Mouse (Mus musculus): Measurements from ENCODE around the gene Fbxo28. TPM values are rescaled to one million over a fixed set of nuclear protein-coding genes. Genes with fewer than 3 reads are reported as not detected.

Gene Fbxo28
- polyA plus RNA-seq (2014; fragmentation: Nextera tagmentation; extraction: Ambion mirVana): 20.3 and 27.3 TPM in 2 replicates

DNA sequence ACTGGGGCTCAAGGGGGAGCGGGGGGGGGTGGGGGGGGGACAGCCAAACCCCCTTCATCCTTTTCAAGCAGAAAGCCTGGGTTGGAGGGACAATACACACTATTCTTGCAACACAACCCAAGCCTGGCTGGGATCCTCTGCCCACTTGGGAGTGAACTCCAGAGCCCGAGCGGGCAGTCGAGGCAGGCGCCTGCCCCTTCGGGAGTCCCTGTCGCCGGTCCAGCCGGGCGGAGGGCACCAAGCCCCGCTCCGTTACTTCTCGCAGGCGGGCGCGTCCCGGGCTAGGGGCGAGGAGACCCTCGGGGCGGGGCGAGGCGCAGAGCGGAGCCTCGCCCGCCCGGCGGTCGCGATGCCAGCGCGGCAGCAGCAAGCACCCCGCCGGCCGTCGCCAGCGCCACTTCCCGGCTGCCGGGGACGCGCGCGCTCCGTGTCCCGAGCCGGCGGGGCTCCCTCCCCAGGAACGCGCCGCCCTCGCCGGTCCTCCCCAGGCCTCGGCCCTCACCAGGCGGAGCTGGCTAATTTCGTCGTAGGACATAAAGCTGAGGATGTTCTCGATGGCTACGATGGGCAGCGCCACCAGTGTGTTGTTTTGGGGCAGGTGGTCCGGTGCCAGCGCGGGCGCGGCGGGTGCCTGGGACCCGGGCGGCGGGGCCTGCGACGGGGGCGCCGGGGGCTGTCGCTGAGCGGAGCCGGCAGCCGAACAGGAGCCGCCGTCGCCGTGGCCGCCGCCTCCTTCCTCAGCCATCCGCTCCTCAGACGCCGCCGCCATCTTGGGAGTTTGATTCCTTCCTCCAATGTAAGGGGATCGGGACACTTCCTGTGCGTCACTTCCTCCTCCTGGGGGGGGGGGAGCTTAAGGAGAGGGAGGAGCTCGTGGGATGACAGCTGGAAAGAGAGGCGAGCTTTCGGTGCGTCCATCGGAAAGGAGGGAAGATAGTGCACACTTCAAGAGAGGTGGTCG, at the start of gene Fbxo28:
TSS of gene Fbxo28 (minus strand) at position 809 of the 961 bp plus-strand sequence.
- Histone ChIP-seq H3K4me1 (ENCODE audit: control insufficient read depth, insufficient read depth, low read length) (peaks cover 19% of the 10 kb centered on the region), H3K9me3 (ENCODE audit: control insufficient read depth, low read length) (no peaks in the 10 kb centered on the region), H3K9ac (ENCODE audit: low read depth, low read length) (peak within 1 kb of the TSS; percentile 98), H3K36me3 (ENCODE audit: control insufficient read depth, insufficient read depth, low read length) (no peaks in the 10 kb centered on the region), H3K4me2 (replicated peaks; ENCODE audit: low read depth, low read length) (peak within 1 kb of the TSS; percentile 92), H3K27me3 (ENCODE audit: control insufficient read depth, insufficient read depth, low read length) (no peaks in the 10 kb centered on the region), H3K4me3 (ENCODE audit: low read length) (peak within 1 kb of the TSS; percentile 100), H3K27ac (ENCODE audit: low read depth, low read length) (peak within 1 kb of the TSS; percentile 78)
- under 1% methylated on average over 91 of the region's 93 CpGs for WGBS
- peak; percentile 96 for ATAC-seq (ENCODE audit: low FRiP score, low TSS enrichment)

- Histone ChIP-seq H3K27me3 (ENCODE audit: control insufficient read depth, insufficient read depth, low read length) (no peaks in the 10 kb centered on the region), H3K9ac (ENCODE audit: low read depth, low read length) (no peak overlapping the region), H3K9me3 (ENCODE audit: control insufficient read depth, low read length) (no peaks in the 10 kb centered on the region), H3K4me2 (replicated peaks; ENCODE audit: low read depth, low read length) (no peak overlapping the region), H3K27ac (ENCODE audit: low read depth, low read length) (no peak overlapping the region), H3K4me1 (ENCODE audit: control insufficient read depth, insufficient read depth, low read length) (no peaks in the 10 kb centered on the region), H3K36me3 (ENCODE audit: control insufficient read depth, insufficient read depth, low read length) (no peaks in the 10 kb centered on the region), H3K4me3 (ENCODE audit: low read length) (no peak overlapping the region)
- no peak for ATAC-seq (ENCODE audit: low FRiP score, low TSS enrichment)
- 42% methylated on average over 4 of the region's 4 CpGs for WGBS
Measured at GRCm38 (mm10) chr1:182388729-182389128, 47.3 kb upstream of the Fbxo28 start.

DNA sequence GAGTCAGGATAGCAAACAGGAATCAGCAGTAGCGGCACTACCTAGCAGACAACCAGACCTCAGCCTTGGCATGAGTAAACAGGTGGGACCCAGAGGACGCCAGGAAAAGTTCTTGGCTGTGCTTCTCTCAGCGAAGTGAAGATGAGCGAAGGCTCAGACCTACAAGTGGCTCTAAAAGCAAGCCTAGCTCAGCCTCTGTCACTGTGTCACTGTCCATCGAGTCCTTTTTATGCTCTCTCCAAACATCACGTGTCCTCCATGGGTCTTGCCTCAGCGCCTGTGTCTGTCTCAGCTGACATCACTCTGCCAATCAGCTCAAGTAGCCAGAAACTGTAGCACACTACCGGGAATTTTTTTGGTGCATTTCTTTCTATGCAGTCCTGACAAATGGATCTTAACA, 45.0 kb upstream of the Fbxo28 start:
- H3K4me2 ChIP-seq (replicated peaks; ENCODE audit: low read depth, low read length): no peak overlapping the region
- no peak overlapping the region for H3K9ac ChIP-seq (ENCODE audit: low read depth, low read length)
- no peaks in the 10 kb centered on the region for H3K27me3 ChIP-seq (ENCODE audit: control insufficient read depth, insufficient read depth, low read length)
- H3K9me3 ChIP-seq (ENCODE audit: control insufficient read depth, low read length): no peaks in the 10 kb centered on the region
- H3K27ac ChIP-seq (ENCODE audit: low read depth, low read length): no peak overlapping the region
- no peaks in the 10 kb centered on the region for H3K36me3 ChIP-seq (ENCODE audit: control insufficient read depth, insufficient read depth, low read length)
- H3K4me3 ChIP-seq (ENCODE audit: low read length): no peak overlapping the region
- no peaks in the 10 kb centered on the region for H3K4me1 ChIP-seq (ENCODE audit: control insufficient read depth, insufficient read depth, low read length)
- 88% methylated on average over 8 of the region's 8 CpGs for WGBS
- ATAC-seq (ENCODE audit: low FRiP score, low TSS enrichment): no peak

DNA sequence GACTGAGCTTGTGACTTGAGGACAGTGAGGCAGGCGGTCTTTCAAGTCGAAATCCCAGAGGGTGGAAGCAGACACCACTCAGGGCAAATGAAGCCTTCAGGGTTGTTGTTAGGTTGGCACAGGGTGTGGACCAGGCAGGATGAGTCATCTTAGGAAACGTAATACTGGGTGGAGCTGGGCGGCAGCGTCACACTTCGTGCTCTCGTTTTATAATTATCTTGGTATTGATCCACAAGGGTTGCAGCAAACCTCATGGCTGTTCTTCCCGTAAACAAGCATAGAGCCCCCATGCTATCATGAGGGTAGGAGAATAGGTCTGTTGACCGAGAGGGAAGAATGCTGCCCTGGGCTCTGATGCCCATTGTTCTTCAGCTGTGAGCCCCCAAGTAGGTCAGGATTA, 41.7 kb upstream of the Fbxo28 start:
- H3K4me1 ChIP-seq (ENCODE audit: control insufficient read depth, insufficient read depth, low read length): no peaks in the 10 kb centered on the region

DNA sequence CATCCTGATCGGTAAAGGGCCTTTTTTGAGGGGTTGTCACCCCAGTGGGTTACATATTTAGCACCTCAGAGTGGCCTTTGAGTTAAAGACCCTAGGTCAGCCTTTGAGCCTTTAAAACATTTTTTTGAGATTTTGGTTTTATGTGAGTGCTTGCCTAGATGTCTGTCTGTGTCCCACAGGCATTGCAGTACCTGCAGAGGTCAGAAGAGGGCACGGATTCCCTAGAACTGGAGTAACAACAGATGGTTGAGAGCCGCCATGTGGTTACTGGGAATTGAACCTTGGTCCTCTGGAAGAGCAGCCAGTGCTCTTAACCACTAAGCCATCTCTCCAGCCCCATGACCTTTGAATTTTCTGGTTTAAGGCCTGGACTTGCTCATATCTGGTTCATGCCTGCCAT, 39.9 kb upstream of the Fbxo28 start:
- H3K4me2 ChIP-seq (replicated peaks; ENCODE audit: low read depth, low read length): no peak overlapping the region
- H3K4me3 ChIP-seq (ENCODE audit: low read length): no peak overlapping the region
- H3K27me3 ChIP-seq (ENCODE audit: control insufficient read depth, insufficient read depth, low read length): no peaks in the 10 kb centered on the region
- no peaks in the 10 kb centered on the region for H3K4me1 ChIP-seq (ENCODE audit: control insufficient read depth, insufficient read depth, low read length)
- H3K27ac ChIP-seq (ENCODE audit: low read depth, low read length): no peak overlapping the region
- H3K9ac ChIP-seq (ENCODE audit: low read depth, low read length): no peak overlapping the region
- 72% methylated on average over 3 of the region's 3 CpGs for WGBS
- no peak for ATAC-seq (ENCODE audit: low FRiP score, low TSS enrichment)
- no peaks in the 10 kb centered on the region for H3K9me3 ChIP-seq (ENCODE audit: control insufficient read depth, low read length)
- no peaks in the 10 kb centered on the region for H3K36me3 ChIP-seq (ENCODE audit: control insufficient read depth, insufficient read depth, low read length)

More for the DNA sequence above, 41.7 kb upstream of the Fbxo28 start:
- H3K4me3 ChIP-seq (ENCODE audit: low read length): no peak overlapping the region
- H3K27ac ChIP-seq (ENCODE audit: low read depth, low read length): no peak overlapping the region
- no peak for ATAC-seq (ENCODE audit: low FRiP score, low TSS enrichment)
- no peak overlapping the region for H3K9ac ChIP-seq (ENCODE audit: low read depth, low read length)
- H3K4me2 ChIP-seq (replicated peaks; ENCODE audit: low read depth, low read length): no peak overlapping the region
- H3K36me3 ChIP-seq (ENCODE audit: control insufficient read depth, insufficient read depth, low read length): no peaks in the 10 kb centered on the region
- 75% methylated on average over 9 of the region's 9 CpGs for WGBS
- no peaks in the 10 kb centered on the region for H3K9me3 ChIP-seq (ENCODE audit: control insufficient read depth, low read length)
- no peaks in the 10 kb centered on the region for H3K27me3 ChIP-seq (ENCODE audit: control insufficient read depth, insufficient read depth, low read length)

GRCm38 (mm10) chr1:182380683-182381082, 39.3 kb upstream of the Fbxo28 start:
- Histone ChIP-seq H3K9me3 (ENCODE audit: control insufficient read depth, low read length) (no peaks in the 10 kb centered on the region), H3K27me3 (ENCODE audit: control insufficient read depth, insufficient read depth, low read length) (no peaks in the 10 kb centered on the region), H3K4me3 (ENCODE audit: low read length) (no peak overlapping the region), H3K4me1 (ENCODE audit: control insufficient read depth, insufficient read depth, low read length) (no peaks in the 10 kb centered on the region), H3K9ac (ENCODE audit: low read depth, low read length) (no peak overlapping the region), H3K27ac (ENCODE audit: low read depth, low read length) (no peak overlapping the region), H3K36me3 (ENCODE audit: control insufficient read depth, insufficient read depth, low read length) (no peaks in the 10 kb centered on the region), H3K4me2 (replicated peaks; ENCODE audit: low read depth, low read length) (no peak overlapping the region)
- no peak for ATAC-seq (ENCODE audit: low FRiP score, low TSS enrichment)
- WGBS: 80% methylated on average over 7 of the region's 7 CpGs

DNA sequence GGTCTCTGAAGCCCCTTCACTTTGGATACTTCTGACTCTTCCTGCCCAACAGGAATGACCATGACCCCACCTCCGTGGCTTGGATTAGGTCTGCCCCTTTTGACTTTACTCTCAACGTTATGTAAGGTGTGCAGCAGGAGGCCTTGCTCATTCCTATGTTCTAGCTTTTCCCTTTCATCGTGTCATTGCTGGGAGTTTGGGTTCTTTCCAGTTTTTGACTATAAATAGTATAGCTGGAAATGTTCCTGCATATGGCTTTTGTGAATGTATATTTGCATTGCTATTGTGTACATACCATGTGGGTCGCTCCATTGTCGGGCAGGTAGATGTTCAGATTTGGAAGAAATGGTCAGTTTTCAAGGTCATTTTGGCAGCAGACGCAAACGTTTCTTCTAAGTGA, 37.4 kb upstream of the Fbxo28 start:
- no peaks in the 10 kb centered on the region for H3K36me3 ChIP-seq (ENCODE audit: control insufficient read depth, insufficient read depth, low read length)
- ATAC-seq (ENCODE audit: low FRiP score, low TSS enrichment): no peak
- 83% methylated on average over 7 of the region's 7 CpGs for WGBS

GRCm38 (mm10) chr1:182378205-182378835, 36.9 kb upstream of the Fbxo28 start:
- no peak for ATAC-seq (ENCODE audit: low FRiP score, low TSS enrichment)
- no peaks in the 10 kb centered on the region for H3K9me3 ChIP-seq (ENCODE audit: control insufficient read depth, low read length)
- H3K9ac ChIP-seq (ENCODE audit: low read depth, low read length): no peak overlapping the region
- H3K4me1 ChIP-seq (ENCODE audit: control insufficient read depth, insufficient read depth, low read length): no peaks in the 10 kb centered on the region
- 70% methylated on average over 11 of the region's 11 CpGs for WGBS
- H3K27me3 ChIP-seq (ENCODE audit: control insufficient read depth, insufficient read depth, low read length): no peaks in the 10 kb centered on the region
- no peak overlapping the region for H3K27ac ChIP-seq (ENCODE audit: low read depth, low read length)
- H3K4me2 ChIP-seq (replicated peaks; ENCODE audit: low read depth, low read length): no peak overlapping the region
- no peak overlapping the region for H3K4me3 ChIP-seq (ENCODE audit: low read length)
- no peaks in the 10 kb centered on the region for H3K36me3 ChIP-seq (ENCODE audit: control insufficient read depth, insufficient read depth, low read length)

More for the DNA sequence above, 37.4 kb upstream of the Fbxo28 start:
- no peak overlapping the region for H3K27ac ChIP-seq (ENCODE audit: low read depth, low read length)
- H3K4me1 ChIP-seq (ENCODE audit: control insufficient read depth, insufficient read depth, low read length): no peaks in the 10 kb centered on the region
- H3K4me3 ChIP-seq (ENCODE audit: low read length): no peak overlapping the region
- H3K9ac ChIP-seq (ENCODE audit: low read depth, low read length): no peak overlapping the region
- H3K27me3 ChIP-seq (ENCODE audit: control insufficient read depth, insufficient read depth, low read length): no peaks in the 10 kb centered on the region
- no peaks in the 10 kb centered on the region for H3K9me3 ChIP-seq (ENCODE audit: control insufficient read depth, low read length)
- no peak overlapping the region for H3K4me2 ChIP-seq (replicated peaks; ENCODE audit: low read depth, low read length)

GRCm38 (mm10) chr1:182377519-182377918, 36.1 kb upstream of the Fbxo28 start:
- no peak for ATAC-seq (ENCODE audit: low FRiP score, low TSS enrichment)

More at GRCm38 (mm10) chr1:182377519-182377918, 36.1 kb upstream of the Fbxo28 start:
- Histone ChIP-seq H3K4me2 (replicated peaks; ENCODE audit: low read depth, low read length) (no peak overlapping the region), H3K4me1 (ENCODE audit: control insufficient read depth, insufficient read depth, low read length) (no peaks in the 10 kb centered on the region), H3K9ac (ENCODE audit: low read depth, low read length) (no peak overlapping the region), H3K4me3 (ENCODE audit: low read length) (no peak overlapping the region), H3K27me3 (ENCODE audit: control insufficient read depth, insufficient read depth, low read length) (no peaks in the 10 kb centered on the region), H3K36me3 (ENCODE audit: control insufficient read depth, insufficient read depth, low read length) (no peaks in the 10 kb centered on the region), H3K27ac (ENCODE audit: low read depth, low read length) (no peak overlapping the region), H3K9me3 (ENCODE audit: control insufficient read depth, low read length) (no peaks in the 10 kb centered on the region)
- 90% methylated on average over 6 of the region's 6 CpGs for WGBS
